Mouse (Mus musculus) thymus, adult 2 months (tissue): ENCODE results near the gene Map3k5. TPM values are rescaled to one million over a fixed set of nuclear protein-coding genes. Genes with fewer than 3 reads are reported as not detected.

ENCODE experiments used
- DNase-seq: peaks from one replicate; pipeline ENCODE4 v3.0.0; 2021
- H3K27ac ChIP-seq: fragments of 200-500 bp; 2 replicates; pipeline ENCODE4 v1.5.1; 2012; ENCODE audit warnings: low read length, control low read depth; ENCODE audit not compliant: control insufficient read depth, insufficient read depth
- H3K27me3 ChIP-seq: fragments of 200-500 bp; 2 replicates; pipeline ENCODE4 v1.6.1; 2012; ENCODE audit warnings: mild to moderate bottlenecking, low read length, moderate library complexity, mixed read lengths; ENCODE audit not compliant: control insufficient read depth, insufficient read depth
- H3K36me3 ChIP-seq: fragments of 200-500 bp; 2 replicates; pipeline ENCODE4 v1.6.1; 2012; ENCODE audit warnings: mild to moderate bottlenecking, low read length, moderate library complexity; ENCODE audit not compliant: control insufficient read depth, insufficient read depth
- H3K4me1 ChIP-seq: fragments of 200-500 bp; replicated peaks from 2 replicates; pipeline ENCODE4 v1.6.1; 2012; ENCODE audit warnings: low read length; ENCODE audit not compliant: control insufficient read depth, insufficient read depth
- H3K4me3 ChIP-seq: fragments of 200-500 bp; 2 replicates; pipeline ENCODE4 v1.5.1; 2012; ENCODE audit warnings: mild to moderate bottlenecking, low read length, control low read depth, moderate library complexity; ENCODE audit not compliant: control insufficient read depth, insufficient read depth
- CTCF ChIP-seq: fragments of 200-500 bp; IDR thresholded peaks from 2 replicates; pipeline ENCODE4 v1.5.1; 2012; ENCODE audit warnings: mild to moderate bottlenecking, control low read depth, low read length, moderate library complexity, borderline replicate concordance; ENCODE audit not compliant: control insufficient read depth, poor library complexity, insufficient read depth; ENCODE audit errors: extremely low read depth
- POLR2A ChIP-seq: fragments of 200-500 bp; IDR thresholded peaks from 2 replicates; pipeline ENCODE4 v1.6.1; 2012; ENCODE audit warnings: mild to moderate bottlenecking, low read length, control low read depth, moderate library complexity; ENCODE audit not compliant: control insufficient read depth, poor library complexity, insufficient read depth; ENCODE audit errors: extremely low read depth
- WGBS: fragments of 180-500 bp; shearing (Covaris S2); methylation state at CpG from one replicate; pipeline ENCODE4 v1.1.7; 2018; 5-methylcytosine and 5-hydroxymethylcytosine counted together
- polyA plus RNA-seq: library from polyadenylated mRNA; depleted of rRNA; stranded (reverse); fragments of >200 nt; gene quantifications from 2 replicates; pipeline ENCODE4 v1.2.3, GENCODE M21; 2012

The Map3k5 gene
- polyA plus RNA-seq, 1 experiment, result 3.5 TPM

- H3K4me1 ChIP-seq, result peaks cover 40% of the 10 kb centered on the region
- no peak overlapping the region for H3K4me3 ChIP-seq
- H3K27me3 ChIP-seq, result no peaks in the 10 kb centered on the region
- 97% methylated on average over 4 of the region's 4 CpGs for whole genome bisulfite sequencing
- DNase-seq, result no peak
- no peak overlapping the region for H3K27ac ChIP-seq
- no peak for TF ChIP-seq CTCF
- TF ChIP-seq POLR2A, result no peak
- no peaks in the 10 kb centered on the region for H3K36me3 ChIP-seq
Observed at GRCm38 (mm10) chr10:20121981-20122380, 187.7 kb downstream of the Map3k5 start.

- 19% methylated on average over 9 of the region's 9 CpGs for WGBS
- TF ChIP-seq POLR2A (0 out of 2 replicates have a peak, but pooled peaks have one; percentile 25), CTCF (no peak)
- H3K27me3 ChIP-seq, result no peaks in the 10 kb centered on the region
- DNase-seq, result peak; percentile 72
- H3K4me3 ChIP-seq, result no peak overlapping the region
- peaks cover 30% of the 10 kb centered on the region for H3K4me1 ChIP-seq
- peak overlapping the region; percentile 19; the same call in 1 of the 2 replicates for H3K27ac ChIP-seq
- no peaks in the 10 kb centered on the region for H3K36me3 ChIP-seq
Observed at GRCm38 (mm10) chr10:20123401-20123800, 189.1 kb downstream of the Map3k5 start.

- no peak for DNase-seq
- no peak for TF ChIP-seq CTCF
- no peak for TF ChIP-seq POLR2A
- Histone ChIP-seq H3K4me1 (peaks cover 22% of the 10 kb centered on the region), H3K36me3 (no peaks in the 10 kb centered on the region), H3K27ac (no peak overlapping the region), H3K27me3 (no peaks in the 10 kb centered on the region), H3K4me3 (no peak overlapping the region)
- 96% methylated on average over 12 of the region's 12 CpGs for WGBS
Observed at GRCm38 (mm10) chr10:20124576-20124975, 190.3 kb downstream of the Map3k5 start.

- no peak overlapping the region for H3K27ac ChIP-seq
- no peaks in the 10 kb centered on the region for H3K27me3 ChIP-seq
- H3K36me3 ChIP-seq, result no peaks in the 10 kb centered on the region
- 49% methylated on average over 4 of the region's 4 CpGs for WGBS
- no peak for TF ChIP-seq CTCF
- no peak for TF ChIP-seq POLR2A
- DNase-seq, result peak; percentile 68
- no peak overlapping the region for H3K4me3 ChIP-seq
- peaks cover 16% of the 10 kb centered on the region for H3K4me1 ChIP-seq
Observed at GRCm38 (mm10) chr10:20125226-20125625, 191.0 kb downstream of the Map3k5 start.

- H3K36me3 ChIP-seq, result no peaks in the 10 kb centered on the region
- H3K4me1 ChIP-seq, result peaks cover 7% of the 10 kb centered on the region
- TF ChIP-seq CTCF (no peak), POLR2A (no peak)
- no peak overlapping the region for H3K27ac ChIP-seq
- no peak overlapping the region for H3K4me3 ChIP-seq
- H3K27me3 ChIP-seq, result no peaks in the 10 kb centered on the region
- WGBS, result 59% methylated on average over 12 of the region's 12 CpGs
- DNase-seq, result no peak
Observed at GRCm38 (mm10) chr10:20132933-20133652, 198.8 kb downstream of the Map3k5 start.

- H3K27ac ChIP-seq, result no peak overlapping the region
- H3K27me3 ChIP-seq, result no peaks in the 10 kb centered on the region
- WGBS, result 25% methylated on average over 15 of the region's 15 CpGs
- H3K4me1 ChIP-seq, result peaks cover 7% of the 10 kb centered on the region
- H3K4me3 ChIP-seq, result no peak overlapping the region
- no peaks in the 10 kb centered on the region for H3K36me3 ChIP-seq
- TF ChIP-seq CTCF (no peak), POLR2A (no peak)
- no peak for DNase-seq
Observed at GRCm38 (mm10) chr10:20135350-20136058, 201.2 kb downstream of the Map3k5 start.
